Mouse (Mus musculus): ENCODE measurements around the gene Wfdc8.

DNA sequence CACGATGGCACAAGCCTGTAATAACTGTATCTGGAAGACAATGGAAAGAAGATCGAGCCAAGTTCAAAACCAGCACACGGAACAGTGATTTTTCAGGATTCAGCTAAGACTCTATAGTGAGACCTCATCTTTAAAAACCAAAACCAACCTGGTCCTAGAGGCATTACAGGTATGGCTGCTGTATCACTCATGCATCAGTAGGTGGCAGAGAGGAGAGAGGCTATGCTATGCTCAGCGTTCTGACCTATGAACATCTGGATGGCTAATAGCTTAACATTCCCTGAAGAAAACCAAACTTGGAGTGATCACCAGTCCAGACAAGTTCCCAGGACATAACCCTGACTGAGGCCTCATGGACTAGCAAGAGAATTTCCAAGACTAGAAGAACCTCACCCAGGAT is 8.3 kb upstream of the Wfdc8 start:
- TF ChIP-seq CTCF (IDR thresholded peaks at IDR 0.05; ENCODE audit: low read depth) (no peak), EP300 (IDR thresholded peaks at IDR 0.05; ENCODE audit: low read depth) (no peak)

Data from heart, postnatal 0 days (tissue).